Mouse (Mus musculus): ENCODE results near the gene Mbd5. TPM values are rescaled to one million over a fixed set of nuclear protein-coding genes. Genes with fewer than 3 reads are reported as not detected.

Gene Mbd5
- total RNA-seq (2018; cell fraction: chromatin; rRNA removed): 100 to 1,000 TPM in 21 of 26 experiments, 10 to 100 TPM in 5; 32.8 to 238 (median 183) TPM
- total RNA-seq (2018; cell fraction: cytosol; rRNA removed): 10 to 100 TPM; 16.6 to 30.5 (median 24.3) TPM
- 100 to 1,000 TPM in 12 of 26 experiments, 10 to 100 TPM in 14; 41.4 to 202 (median 96.1) TPM for total RNA-seq (2018; cell fraction: nucleus; rRNA removed)
- polyA plus RNA-seq (2018): 13.3 to 14.3 TPM (median 13.8 TPM) in 3 replicates

GRCm38 (mm10) chr2:48948841-48949584 is at the start of gene Mbd5:
Mbd5 (plus strand) TSS chr2:48949508.
- Histone ChIP-seq H3K27ac (peak within 1 kb of the TSS; percentile 96), H3K36me3 (ENCODE audit: inconsistent target) (no peaks in the 10 kb centered on the region), H3K79me2 (ENCODE audit: inconsistent target) (peaks cover 97% of the 10 kb centered on the region), H3K4me3 (ENCODE audit: inconsistent target) (peak within 1 kb of the TSS; percentile 98)
- WGBS (ENCODE audit: missing documents): 2% methylated on average over 42 of the region's 49 CpGs

DNA sequence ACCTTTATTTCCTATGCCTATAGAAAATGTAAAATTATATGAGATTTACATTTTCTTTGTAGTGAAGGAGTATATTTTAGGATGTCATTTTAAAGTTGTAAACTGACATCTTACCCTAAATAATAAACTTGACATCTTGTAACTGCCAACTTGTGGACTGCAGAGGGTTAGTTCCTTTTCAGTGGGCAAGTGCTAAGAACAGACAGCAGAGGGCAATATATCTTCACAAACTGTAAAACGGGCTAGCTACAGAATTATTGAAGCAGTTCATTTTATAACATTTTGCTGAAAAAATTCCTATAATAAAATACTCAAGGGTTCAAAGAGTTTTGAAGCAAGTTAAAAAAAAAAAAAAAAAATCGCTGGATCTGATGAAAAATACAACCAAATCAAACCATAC is 40.4 kb upstream of the Mbd5 start:
- Histone ChIP-seq H3K27ac (no peak overlapping the region), H3K36me3 (ENCODE audit: inconsistent target) (peaks cover 73% of the 10 kb centered on the region), H3K79me2 (ENCODE audit: inconsistent target) (no peaks in the 10 kb centered on the region), H3K4me3 (ENCODE audit: inconsistent target) (no peak overlapping the region)
- 39% methylated on average over 2 of the region's 2 CpGs for WGBS (ENCODE audit: missing documents)

DNA sequence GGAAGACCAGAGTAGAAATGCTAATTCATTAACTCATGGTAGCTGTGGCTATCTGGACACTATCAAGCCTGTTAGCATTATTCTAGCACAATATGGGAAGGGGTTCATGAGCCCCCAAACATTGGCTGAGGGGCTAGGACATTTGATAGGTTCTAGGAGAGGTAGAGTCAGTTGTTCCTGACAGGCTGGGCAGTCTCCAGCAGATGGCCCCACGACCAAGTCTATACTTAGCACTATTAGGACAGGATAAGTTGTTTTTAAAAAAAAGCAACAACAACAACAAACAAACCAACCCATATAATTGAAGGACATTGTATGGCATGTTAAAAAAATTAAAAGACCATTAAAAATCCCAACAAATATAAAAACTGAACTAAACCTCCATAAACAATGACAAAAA is 35.1 kb upstream of the Mbd5 start:
- Histone ChIP-seq H3K79me2 (ENCODE audit: inconsistent target) (no peaks in the 10 kb centered on the region), H3K36me3 (ENCODE audit: inconsistent target) (peaks cover 68% of the 10 kb centered on the region), H3K4me3 (ENCODE audit: inconsistent target) (no peak overlapping the region), H3K27ac (no peak overlapping the region)
- WGBS (ENCODE audit: missing documents): 83% methylated on average over 1 of the region's 1 CpGs

DNA sequence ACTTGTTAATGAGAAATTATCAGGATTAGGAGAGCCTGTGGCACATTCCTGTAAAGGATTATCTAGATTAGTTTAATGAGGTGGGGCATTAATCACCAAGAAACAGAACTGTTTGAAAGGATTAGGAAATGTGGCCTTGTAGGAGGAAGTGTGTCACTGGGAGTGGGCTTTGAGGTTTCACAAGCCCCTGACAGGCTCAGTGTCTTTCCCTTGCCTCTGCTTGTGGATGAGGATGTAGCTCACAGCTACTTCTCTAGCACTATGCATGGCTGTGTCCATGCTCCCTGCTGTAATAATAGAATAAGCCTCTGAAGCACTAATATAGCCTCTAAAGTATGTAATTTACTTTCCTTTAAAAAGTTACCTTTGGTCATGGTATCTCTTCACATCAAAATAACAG is 33.5 kb upstream of the Mbd5 start:
- H3K4me3 ChIP-seq (ENCODE audit: inconsistent target): no peak overlapping the region
- no peak overlapping the region for H3K27ac ChIP-seq
- peaks cover 3% of the 10 kb centered on the region; the same call in 1 of the 2 replicates for H3K79me2 ChIP-seq (ENCODE audit: inconsistent target)
- peaks cover 55% of the 10 kb centered on the region for H3K36me3 ChIP-seq (ENCODE audit: inconsistent target)

DNA sequence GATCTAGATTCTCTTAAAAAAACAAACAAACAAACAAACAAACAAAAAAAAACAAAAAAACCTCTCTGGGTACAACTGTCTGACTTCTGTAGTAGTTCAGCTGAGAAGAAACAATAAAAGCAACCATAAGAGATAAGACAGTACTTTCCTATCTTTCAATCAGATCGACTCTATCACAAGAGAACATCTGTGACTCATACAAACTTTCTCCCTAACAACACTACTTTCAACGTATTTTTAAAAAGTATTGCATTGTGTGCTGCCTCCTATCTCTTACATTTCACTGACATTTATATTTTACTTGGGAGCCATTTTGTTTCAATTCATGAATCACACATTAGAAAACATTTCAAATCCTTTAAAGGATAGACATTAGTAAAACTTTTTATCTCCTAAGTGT is 14.2 kb upstream of the Mbd5 start:
- Histone ChIP-seq H3K79me2 (ENCODE audit: inconsistent target) (peaks cover 21% of the 10 kb centered on the region), H3K36me3 (ENCODE audit: inconsistent target) (peaks cover 33% of the 10 kb centered on the region), H3K4me3 (ENCODE audit: inconsistent target) (no peak overlapping the region), H3K27ac (no peak overlapping the region)
- WGBS (ENCODE audit: missing documents): 81% methylated on average over 2 of the region's 2 CpGs

GRCm38 (mm10) chr2:48947761-48948160 is 1.5 kb upstream of the Mbd5 start:
- WGBS (ENCODE audit: missing documents): 75% methylated on average over 3 of the region's 3 CpGs
- Histone ChIP-seq H3K36me3 (ENCODE audit: inconsistent target) (no peaks in the 10 kb centered on the region), H3K79me2 (ENCODE audit: inconsistent target) (peaks cover 97% of the 10 kb centered on the region), H3K4me3 (ENCODE audit: inconsistent target) (peak overlapping the region; percentile 98), H3K27ac (no peak overlapping the region)

DNA sequence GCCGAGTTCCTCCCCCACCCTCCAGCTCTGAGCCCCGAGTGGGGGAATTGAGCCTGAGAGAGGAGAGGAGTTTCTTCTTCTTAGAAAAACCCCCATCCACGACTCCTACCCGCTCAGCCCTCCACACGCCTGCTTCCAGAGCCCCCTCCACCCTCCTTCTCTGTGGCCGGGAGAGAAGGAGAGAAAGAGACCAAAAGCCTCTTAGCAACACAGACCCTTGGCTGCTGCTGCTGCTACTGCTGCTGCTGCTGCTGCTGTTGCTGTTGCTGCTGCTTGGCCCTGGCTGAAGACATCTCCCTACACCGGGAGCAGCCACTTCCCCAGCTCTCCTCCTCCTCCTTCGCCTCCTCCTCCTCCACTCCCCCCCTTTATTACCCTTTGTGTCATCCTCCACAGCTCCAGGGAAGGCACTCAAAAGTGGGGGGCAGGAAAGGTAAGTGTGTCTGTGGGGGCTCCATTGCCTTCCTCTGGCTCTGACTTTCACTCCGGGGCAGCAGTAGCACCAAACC is 489 bp downstream of the Mbd5 start:
- Histone ChIP-seq H3K36me3 (ENCODE audit: inconsistent target) (no peaks in the 10 kb centered on the region), H3K79me2 (ENCODE audit: inconsistent target) (peaks cover 97% of the 10 kb centered on the region), H3K4me3 (ENCODE audit: inconsistent target) (peak overlapping the region; percentile 98), H3K27ac (peak overlapping the region; percentile 96)
- WGBS (ENCODE audit: missing documents): 8% methylated on average over 8 of the region's 9 CpGs

DNA sequence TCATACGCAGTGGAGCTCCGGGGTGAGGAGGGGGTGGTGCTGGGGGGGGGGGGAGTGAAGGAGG is 776 bp downstream of the Mbd5 start, which contains the start of gene Orc4:
Gene Orc4 (minus strand): TSS at position 26 of the 64 bp plus-strand sequence.
- H3K36me3 ChIP-seq (ENCODE audit: inconsistent target): no peaks in the 10 kb centered on the region
- H3K4me3 ChIP-seq (ENCODE audit: inconsistent target): peak within 1 kb of the TSS; percentile 98
- WGBS (ENCODE audit: missing documents): 0% methylated on average over 2 of the region's 2 CpGs
- peaks cover 97% of the 10 kb centered on the region for H3K79me2 ChIP-seq (ENCODE audit: inconsistent target)
- H3K27ac ChIP-seq: peak within 1 kb of the TSS; percentile 96

GRCm38 (mm10) chr2:48950316-48950880 is 1.1 kb downstream of the Mbd5 start:
- peak overlapping the region; percentile 96 for H3K27ac ChIP-seq
- H3K36me3 ChIP-seq (ENCODE audit: inconsistent target): no peaks in the 10 kb centered on the region
- peaks cover 97% of the 10 kb centered on the region for H3K79me2 ChIP-seq (ENCODE audit: inconsistent target)
- WGBS (ENCODE audit: missing documents): 6% methylated on average over 5 of the region's 6 CpGs
- H3K4me3 ChIP-seq (ENCODE audit: inconsistent target): peak overlapping the region; percentile 98

GRCm38 (mm10) chr2:48956591-48956990 is 7.3 kb downstream of the Mbd5 start:
- Histone ChIP-seq H3K36me3 (ENCODE audit: inconsistent target) (no peaks in the 10 kb centered on the region), H3K27ac (no peak overlapping the region), H3K79me2 (ENCODE audit: inconsistent target) (peaks cover 62% of the 10 kb centered on the region), H3K4me3 (ENCODE audit: inconsistent target) (no peak overlapping the region)
- WGBS (ENCODE audit: missing documents): 95% methylated on average over 3 of the region's 3 CpGs

DNA sequence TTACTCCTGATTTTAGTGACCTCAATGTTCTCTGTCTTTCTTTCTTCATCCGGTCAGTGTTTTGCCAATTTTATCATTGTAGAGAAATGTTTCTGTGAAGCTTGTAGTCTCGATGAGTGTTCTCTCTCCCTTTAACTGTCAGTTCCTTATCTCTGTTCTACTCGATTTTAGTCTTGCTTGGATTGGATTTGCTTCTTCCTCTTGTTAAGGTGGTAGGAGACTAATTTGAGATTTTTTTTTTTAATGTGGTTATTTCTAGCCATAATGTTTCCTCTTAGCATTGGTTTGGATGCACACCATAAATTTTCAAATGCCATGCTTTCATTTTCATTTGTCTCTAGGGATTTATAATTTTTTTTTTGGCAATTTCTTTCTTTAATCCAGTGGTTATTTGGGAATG is 29.6 kb downstream of the Mbd5 start:
- Histone ChIP-seq H3K36me3 (ENCODE audit: inconsistent target) (no peaks in the 10 kb centered on the region), H3K27ac (no peak overlapping the region), H3K4me3 (ENCODE audit: inconsistent target) (no peak overlapping the region), H3K79me2 (ENCODE audit: inconsistent target) (peaks cover 7% of the 10 kb centered on the region; the same call in 1 of the 2 replicates)
- WGBS (ENCODE audit: missing documents): 28% methylated on average over 3 of the region's 3 CpGs

- 88% methylated on average over 3 of the region's 3 CpGs for WGBS (ENCODE audit: missing documents)
- H3K36me3 ChIP-seq (ENCODE audit: inconsistent target): no peaks in the 10 kb centered on the region
- no peaks in the 10 kb centered on the region for H3K79me2 ChIP-seq (ENCODE audit: inconsistent target)
- H3K27ac ChIP-seq: no peak overlapping the region
- H3K4me3 ChIP-seq (ENCODE audit: inconsistent target): no peak overlapping the region
These were observed 41.0 kb downstream of the Mbd5 start for GRCm38 (mm10) chr2:48990322-48990721.

GRCm38 (mm10) chr2:49040481-49040880 is 91.2 kb downstream of the Mbd5 start:
- no peak overlapping the region for H3K27ac ChIP-seq
- no peaks in the 10 kb centered on the region for H3K36me3 ChIP-seq (ENCODE audit: inconsistent target)
- no peak overlapping the region for H3K4me3 ChIP-seq (ENCODE audit: inconsistent target)
- WGBS (ENCODE audit: missing documents): 96% methylated on average over 2 of the region's 3 CpGs
- no peaks in the 10 kb centered on the region for H3K79me2 ChIP-seq (ENCODE audit: inconsistent target)

DNA sequence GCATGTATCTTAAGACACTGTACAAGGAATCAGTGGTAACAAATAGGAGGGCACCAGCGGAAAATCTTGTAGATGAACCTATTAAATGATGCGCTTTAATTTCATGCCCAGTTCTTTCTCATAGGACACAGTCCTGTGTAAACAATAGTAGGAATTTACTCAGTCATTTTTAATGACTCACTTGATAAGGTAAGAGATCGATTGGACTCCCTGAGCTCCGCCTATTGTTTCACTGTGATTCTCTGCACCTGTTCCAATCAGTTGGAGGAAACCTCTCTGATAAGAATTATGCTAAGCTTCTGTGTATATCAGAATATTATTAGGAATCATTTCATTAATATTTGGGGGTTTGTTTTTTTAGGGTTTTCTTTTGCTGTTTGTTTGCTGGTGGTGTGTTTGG is 100.7 kb downstream of the Mbd5 start:
- Histone ChIP-seq H3K27ac (no peak overlapping the region), H3K79me2 (ENCODE audit: inconsistent target) (no peaks in the 10 kb centered on the region), H3K36me3 (ENCODE audit: inconsistent target) (no peaks in the 10 kb centered on the region), H3K4me3 (ENCODE audit: inconsistent target) (no peak overlapping the region)
- 97% methylated on average over 4 of the region's 4 CpGs for WGBS (ENCODE audit: missing documents)

DNA sequence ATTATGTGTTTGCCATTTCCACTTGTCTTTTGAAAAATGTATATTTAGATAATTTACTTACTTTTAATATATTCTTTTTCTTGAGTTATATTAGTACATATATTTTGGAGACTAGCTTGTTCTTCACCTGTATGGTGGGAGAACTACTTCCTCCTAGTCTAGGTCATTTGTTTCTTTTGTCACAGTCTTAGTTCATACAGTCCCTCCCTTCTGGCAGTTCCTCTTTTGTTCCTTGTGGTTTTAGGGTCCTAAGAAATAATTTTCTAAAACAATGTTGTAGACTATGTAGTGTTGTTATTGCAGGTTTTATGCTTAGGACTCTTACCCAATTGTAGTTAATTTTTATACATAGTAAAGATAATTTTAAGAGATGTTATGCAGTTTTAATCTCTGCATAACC is 118.6 kb downstream of the Mbd5 start:
- no peaks in the 10 kb centered on the region for H3K79me2 ChIP-seq (ENCODE audit: inconsistent target)
- H3K4me3 ChIP-seq (ENCODE audit: inconsistent target): no peak overlapping the region
- H3K36me3 ChIP-seq (ENCODE audit: inconsistent target): no peaks in the 10 kb centered on the region
- no peak overlapping the region for H3K27ac ChIP-seq

All from macrophage (primary cell).